Mouse (Mus musculus) MEL (cell line): ENCODE data around the gene Olfr1054. TPM values are rescaled to one million over a fixed set of nuclear protein-coding genes. Genes with fewer than 3 reads are reported as not detected.

ENCODE experiments used
- DNase-seq: peaks from one replicate; pipeline ENCODE4 v3.0.0; 2011; ENCODE audit warnings: low read depth, low spot score
- H3K27ac ChIP-seq: 2 replicates; pipeline ENCODE4 v1.5.1; 2012; ENCODE audit warnings: low read depth, mild to moderate bottlenecking, control low read depth, low read length, moderate library complexity; ENCODE audit not compliant: control insufficient read depth
- H3K27me3 ChIP-seq, 2 experiments: fragments of 150-350 bp in 1 of 2; sonication (generic) in 1 of 2; 2 replicates each; pipeline ENCODE4 v1.6.1; 2012; ENCODE audit warnings: low read length in 2 of 2, mild to moderate bottlenecking in 2 of 2, improper control_type of control experiment in 1 of 2, moderate library complexity in 1 of 2; ENCODE audit not compliant: insufficient read depth in 2 of 2, control insufficient read depth in 1 of 2
- H3K36me3 ChIP-seq, 2 experiments: 2 replicates each; pipeline ENCODE4 v1.6.1; 2012 to 2014; ENCODE audit warnings: low read length in 2 of 2, improper control_type of control experiment in 1 of 2, inconsistent platforms in 1 of 2, mild to moderate bottlenecking in 1 of 2; ENCODE audit not compliant: insufficient read depth in 2 of 2, control insufficient read depth in 1 of 2
- H3K4me1 ChIP-seq, 2 experiments: fragments of 150-350 bp in 1 of 2; sonication (generic) in 1 of 2; 2 replicates each; pipeline ENCODE4 v1.6.1; 2012; ENCODE audit warnings: low read length in 2 of 2, improper control_type of control experiment in 1 of 2, mild to moderate bottlenecking in 1 of 2; ENCODE audit not compliant: insufficient read depth in 2 of 2, control insufficient read depth in 1 of 2
- H3K4me3 ChIP-seq, 2 experiments: fragments of 150-350 bp in 1 of 2; sonication (generic) in 1 of 2; 2 replicates each; pipeline ENCODE4 v1.5.1; 2012; ENCODE audit warnings: low read depth in 2 of 2, low read length in 2 of 2, mild to moderate bottlenecking in 2 of 2, moderate library complexity in 2 of 2, control low read depth in 1 of 2, improper control_type of control experiment in 1 of 2; ENCODE audit not compliant: control insufficient read depth in 1 of 2, insufficient read depth in 1 of 2
- H3K79me2 ChIP-seq: 2 replicates; pipeline ENCODE4 v1.6.1; 2012; ENCODE audit warnings: mild to moderate bottlenecking, low read length, moderate library complexity; ENCODE audit not compliant: control insufficient read depth, poor library complexity, insufficient read depth
- H3K9ac ChIP-seq: 2 replicates; pipeline ENCODE4 v1.6.1; 2012; ENCODE audit warnings: low read depth, mild to moderate bottlenecking, control low read depth, low read length, moderate library complexity; ENCODE audit not compliant: control insufficient read depth, poor library complexity, severe bottlenecking
- H3K9me3 ChIP-seq: fragments of 150-350 bp; sonication (generic); replicated peaks from 2 replicates; pipeline ENCODE4 v1.6.1; 2012; ENCODE audit warnings: mild to moderate bottlenecking, low read length, improper control_type of control experiment, moderate library complexity; ENCODE audit not compliant: insufficient read depth
- BHLHE40 ChIP-seq: IDR thresholded peaks from 2 replicates; pipeline ENCODE4 v1.6.1; 2012; ENCODE audit warnings: low read depth, mild to moderate bottlenecking, inconsistent platforms, low read length, improper control_type of control experiment, borderline replicate concordance
- CHD2 ChIP-seq: IDR thresholded peaks from 2 replicates; pipeline ENCODE4 v1.6.1; 2011; ENCODE audit warnings: low read length, improper control_type of control experiment
- CTCF ChIP-seq, 3 experiments: IDR thresholded peaks in 2 of 3; conservative IDR thresholded peaks in 1 of 3; 2 replicates each; pipeline ENCODE4 v1.5.1; 2011 to 2012; ENCODE audit warnings: low read length in 3 of 3, low read depth in 2 of 3, mild to moderate bottlenecking in 2 of 3, improper control_type of control experiment in 1 of 3, inconsistent platforms in 1 of 3, mixed read lengths in 1 of 3, moderate library complexity in 1 of 3; ENCODE audit not compliant: control insufficient read depth in 1 of 3, insufficient read depth in 1 of 3, poor library complexity in 1 of 3, severe bottlenecking in 1 of 3
- EP300 ChIP-seq, 2 experiments: IDR thresholded peaks; 2 replicates each; pipeline ENCODE4 v1.6.1; 2011; ENCODE audit warnings: improper control_type of control experiment in 2 of 2, low read length in 2 of 2, low read depth in 1 of 2, mild to moderate bottlenecking in 1 of 2
- GABPA ChIP-seq: IDR thresholded peaks from 2 replicates; pipeline ENCODE4 v1.6.1; 2012; ENCODE audit warnings: low read depth, mild to moderate bottlenecking, inconsistent platforms, low read length, improper control_type of control experiment, moderate library complexity
- GATA1 ChIP-seq: IDR thresholded peaks from 2 replicates; pipeline ENCODE4 v1.6.1; 2011; ENCODE audit warnings: low read depth, low read length, improper control_type of control experiment
- HCFC1 ChIP-seq: IDR thresholded peaks from 2 replicates; pipeline ENCODE4 v1.6.1; 2012; ENCODE audit warnings: low read depth, mild to moderate bottlenecking, inconsistent platforms, low read length, improper control_type of control experiment, moderate library complexity
- KAT2A ChIP-seq: conservative IDR thresholded peaks from 2 replicates; pipeline ENCODE4 v1.6.1; 2012; ENCODE audit warnings: low read depth, low read length, improper control_type of control experiment, inconsistent platforms
- MAFK ChIP-seq: IDR thresholded peaks from 2 replicates; pipeline ENCODE4 v1.6.1; 2011; ENCODE audit warnings: low read depth, mild to moderate bottlenecking, low read length, improper control_type of control experiment, borderline replicate concordance
- MAX ChIP-seq: IDR thresholded peaks from 2 replicates; pipeline ENCODE4 v1.6.1; 2011; ENCODE audit warnings: low read length, improper control_type of control experiment
- MAZ ChIP-seq: IDR thresholded peaks from 2 replicates; pipeline ENCODE4 v1.6.1; 2012; ENCODE audit warnings: low read depth, mild to moderate bottlenecking, inconsistent platforms, low read length, improper control_type of control experiment
- MEF2A ChIP-seq: IDR thresholded peaks from 2 replicates; pipeline ENCODE4 v1.6.1; 2014; ENCODE audit warnings: low read depth, mild to moderate bottlenecking, inconsistent platforms, low read length, improper control_type of control experiment; ENCODE audit not compliant: poor library complexity, insufficient replicate concordance, severe bottlenecking; ENCODE audit errors: extremely low read depth
- MYB ChIP-seq: IDR thresholded peaks from 2 replicates; pipeline ENCODE4 v1.6.1; 2011; ENCODE audit warnings: mild to moderate bottlenecking, low read depth, low read length, improper control_type of control experiment
- MYC ChIP-seq: IDR thresholded peaks from 2 replicates; pipeline ENCODE4 v1.6.1; 2011; ENCODE audit warnings: low read depth, mild to moderate bottlenecking, low read length, improper control_type of control experiment, moderate library complexity
- POLR2A ChIP-seq, 2 experiments: IDR thresholded peaks; 2 replicates each; pipeline ENCODE4 v1.6.1; 2011 to 2012; ENCODE audit warnings: low read length in 2 of 2, mild to moderate bottlenecking in 2 of 2, control low read depth in 1 of 2, improper control_type of control experiment in 1 of 2, low read depth in 1 of 2, moderate library complexity in 1 of 2; ENCODE audit not compliant: control insufficient read depth in 1 of 2, insufficient read depth in 1 of 2, poor library complexity in 1 of 2
- POLR2AphosphoS2 ChIP-seq: IDR thresholded peaks from 2 replicates; pipeline ENCODE4 v1.6.1; 2011; ENCODE audit warnings: low read length, improper control_type of control experiment
- RAD21 ChIP-seq: IDR thresholded peaks from 2 replicates; pipeline ENCODE4 v1.6.1; 2011; ENCODE audit warnings: mild to moderate bottlenecking, low read depth, low read length, improper control_type of control experiment
- RCOR1 ChIP-seq: IDR thresholded peaks from 2 replicates; pipeline ENCODE4 v1.6.1; 2012; ENCODE audit warnings: low read depth, mild to moderate bottlenecking, inconsistent platforms, low read length, improper control_type of control experiment
- SIN3A ChIP-seq: IDR thresholded peaks from 2 replicates; pipeline ENCODE4 v1.6.1; 2012; ENCODE audit warnings: low read length, improper control_type of control experiment, inconsistent platforms
- TAL1 ChIP-seq: IDR thresholded peaks from 2 replicates; pipeline ENCODE4 v1.6.1; 2012; ENCODE audit warnings: mild to moderate bottlenecking, inconsistent platforms, low read length, moderate library complexity, mixed read lengths
- TCF12 ChIP-seq: IDR thresholded peaks from 2 replicates; pipeline ENCODE4 v1.6.1; 2014; ENCODE audit warnings: low read depth, mild to moderate bottlenecking, inconsistent platforms, low read length, improper control_type of control experiment, moderate library complexity
- UBTF ChIP-seq: IDR thresholded peaks from 2 replicates; pipeline ENCODE4 v1.6.1; 2012; ENCODE audit warnings: low read depth, mild to moderate bottlenecking, inconsistent platforms, low read length, improper control_type of control experiment, moderate library complexity, borderline replicate concordance; ENCODE audit not compliant: insufficient read depth
- USF2 ChIP-seq, 2 experiments: IDR thresholded peaks; 2 replicates each; pipeline ENCODE4 v1.6.1; 2011 to 2012; ENCODE audit warnings: improper control_type of control experiment in 2 of 2, low read length in 2 of 2, borderline replicate concordance in 1 of 2, inconsistent platforms in 1 of 2, low read depth in 1 of 2, mild to moderate bottlenecking in 1 of 2; ENCODE audit not compliant: insufficient read depth in 1 of 2
- ZNF384 ChIP-seq: IDR thresholded peaks from 2 replicates; pipeline ENCODE4 v1.6.1; 2012; ENCODE audit warnings: low read depth, mild to moderate bottlenecking, inconsistent platforms, low read length, improper control_type of control experiment
- polyA plus RNA-seq, 2 experiments: library from polyadenylated mRNA; stranded (reverse) in 1 of 2; unstranded in 1 of 2; fragments of >175 nt in 1 of 2; fragments of >200 nt in 1 of 2; gene quantifications; 2 replicates each; pipeline versions ENCODE4 v1.2.1 to v1.2.4; 2012; ENCODE audit warnings: low replicate concordance in 2 of 2, low read depth in 1 of 2; ENCODE audit not compliant: insufficient read length in 2 of 2, insufficient read depth in 1 of 2, missing spikeins in 1 of 2
- total RNA-seq: library from RNA; depleted of rRNA; stranded (reverse); fragments of 300-350 nt; gene quantifications from 2 replicates; pipeline ENCODE4 v1.2.3, GENCODE M21; 2012

Olfr1054 gene
- total and polyA plus RNA-seq, 3 experiments: not detected

DNA sequence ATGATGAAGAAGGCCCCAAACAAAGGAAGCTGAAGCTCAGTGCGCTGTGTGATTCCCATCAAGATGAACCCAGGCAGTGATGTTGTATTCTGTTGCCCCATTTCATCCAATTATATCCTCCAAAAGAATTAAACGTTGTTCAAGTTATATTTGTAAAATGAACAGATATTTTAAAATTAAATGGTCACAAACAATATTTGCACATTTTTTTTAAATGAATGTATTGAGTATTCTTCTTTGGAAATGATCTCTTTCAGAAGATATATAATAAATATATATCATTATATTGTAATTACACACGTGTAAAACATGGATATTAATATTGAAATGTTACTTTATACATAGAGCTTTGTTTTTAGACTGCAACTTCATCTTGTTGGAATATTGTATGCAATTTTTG is 20.0 kb downstream of the Olfr1054 start, which contains the start of gene Olfr1053:
Gene Olfr1053, minus strand, starts transcription at position 101 of the 400 bp plus-strand sequence.
- Histone ChIP-seq H3K27me3 (no peaks in the 10 kb centered on the region), H3K36me3 (no peaks in the 10 kb centered on the region), H3K9me3 (no peaks in the 10 kb centered on the region), H3K4me3 (no peak within 1 kb of the TSS), H3K79me2 (no peaks in the 10 kb centered on the region), H3K9ac (no peak within 1 kb of the TSS), H3K4me1 (no peaks in the 10 kb centered on the region), H3K27ac (no peak within 1 kb of the TSS)
- no peak for TF ChIP-seq MEF2A
- no peak for TF ChIP-seq KAT2A
- TF ChIP-seq CHD2: no peak
- no peak for TF ChIP-seq EP300 (IDR thresholded peaks at IDR 0.05; ENCODE audit: low read depth in 1 of 2, low read length in 2 of 2)
- no peak for TF ChIP-seq ZNF384
- TF ChIP-seq CTCF (IDR thresholded peaks at IDR 0.05 in 2 of 3, conservative IDR thresholded peaks at IDR 0.05 in 1 of 3; ENCODE audit: control insufficient read depth in 1 of 3, insufficient read depth in 1 of 3, low read depth in 2 of 3, low read length in 3 of 3, poor library complexity in 1 of 3, severe bottlenecking in 1 of 3): no peak
- TF ChIP-seq MAX: no peak
- TF ChIP-seq MYC: no peak
- no peak for TF ChIP-seq POLR2AphosphoS2
- no peak for TF ChIP-seq BHLHE40
- no peak for TF ChIP-seq MYB
- TF ChIP-seq TAL1: no peak
- no peak for TF ChIP-seq GABPA
- DNase-seq: no peak

DNA sequence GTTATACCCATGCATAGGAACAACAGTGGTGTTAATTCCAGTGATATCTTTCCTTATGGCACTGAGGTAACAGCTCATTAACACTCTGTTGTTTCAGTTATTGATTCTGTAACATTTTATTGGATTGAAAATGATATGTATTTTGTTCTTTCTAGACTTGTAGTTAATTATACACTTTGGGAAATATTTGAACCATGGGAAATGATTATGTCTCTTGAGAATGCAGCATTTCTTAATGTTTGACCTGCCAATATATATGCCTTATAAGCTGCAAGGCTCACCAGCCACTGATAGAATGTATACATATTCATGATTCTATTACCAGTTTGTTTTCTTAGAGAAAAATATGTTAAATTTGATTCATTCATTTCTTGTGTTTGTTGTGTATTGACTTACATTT is 43.1 kb downstream of the Olfr1054 start, which contains the start of gene Olfr1052:
Gene Olfr1052, plus strand, starts transcription at position 301 of the 400 bp plus-strand sequence.
- DNase-seq: no peak
- Histone ChIP-seq H3K27ac (no peak within 1 kb of the TSS), H3K27me3 (no peaks in the 10 kb centered on the region), H3K9ac (no peak within 1 kb of the TSS), H3K36me3 (no peaks in the 10 kb centered on the region), H3K4me1 (no peaks in the 10 kb centered on the region), H3K79me2 (no peaks in the 10 kb centered on the region), H3K4me3 (no peak within 1 kb of the TSS), H3K9me3 (no peaks in the 10 kb centered on the region)
- TF ChIP-seq TAL1 (no peak), BHLHE40 (no peak), SIN3A (no peak), GABPA (no peak), EP300 (IDR thresholded peaks at IDR 0.05; ENCODE audit: low read depth in 1 of 2, low read length in 2 of 2) (no peak), MAX (no peak), MAZ (no peak), MYC (no peak), MEF2A (no peak), USF2 (IDR thresholded peaks at IDR 0.05; ENCODE audit: borderline replicate concordance in 1 of 2, insufficient read depth in 1 of 2, low read depth in 1 of 2, low read length in 2 of 2) (no peak), HCFC1 (no peak), MAFK (no peak), KAT2A (no peak), RAD21 (no peak), TCF12 (no peak), RCOR1 (no peak), POLR2A (IDR thresholded peaks at IDR 0.05; ENCODE audit: control insufficient read depth in 1 of 2, insufficient read depth in 1 of 2, low read depth in 1 of 2, low read length in 2 of 2, poor library complexity in 1 of 2) (no peak), UBTF (no peak), GATA1 (no peak)
